Mouse (Mus musculus) small intestine, adult 10 weeks (tissue): ENCODE data around the gene Vmn1r181. TPM values are rescaled to one million over a fixed set of nuclear protein-coding genes. Genes with fewer than 3 reads are reported as not detected.

Experiments used
- polyA plus RNA-seq: library from polyadenylated mRNA; stranded (reverse); fragments of 350-450 nt; fragmentation: Illumina TruSeq; extraction: RNeasy Lipid Tissue Mini Kit (QIAGEN cat#74804); gene quantifications from one replicate; pipeline ENCODE4 v1.2.3, GENCODE M21; 2014; ENCODE audit warnings: low replicate concordance

Gene Vmn1r181
- not detected for polyA plus RNA-seq

DNA sequence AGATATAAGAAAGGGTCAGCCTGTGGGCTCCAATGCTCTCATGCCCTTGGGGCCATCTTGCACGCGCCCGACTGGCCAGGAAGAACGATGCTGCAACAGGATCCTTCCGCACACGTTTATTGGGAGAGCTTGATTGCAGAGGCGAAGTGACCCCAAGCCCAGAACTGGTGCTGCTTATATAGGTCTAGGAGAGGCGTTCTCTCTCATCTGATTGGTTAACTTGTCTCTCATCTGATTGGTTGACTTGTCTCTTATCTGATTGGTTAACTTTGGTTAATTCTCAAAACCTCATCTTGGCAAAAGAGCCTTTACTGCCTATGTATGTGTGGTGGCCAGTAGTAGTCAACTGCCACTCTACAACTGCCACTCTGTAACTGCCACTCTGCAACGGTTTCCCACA is at the start of gene Vmn1r181:
Gene Vmn1r181, plus strand, starts transcription at position 301 of the 400 bp plus-strand sequence.

DNA sequence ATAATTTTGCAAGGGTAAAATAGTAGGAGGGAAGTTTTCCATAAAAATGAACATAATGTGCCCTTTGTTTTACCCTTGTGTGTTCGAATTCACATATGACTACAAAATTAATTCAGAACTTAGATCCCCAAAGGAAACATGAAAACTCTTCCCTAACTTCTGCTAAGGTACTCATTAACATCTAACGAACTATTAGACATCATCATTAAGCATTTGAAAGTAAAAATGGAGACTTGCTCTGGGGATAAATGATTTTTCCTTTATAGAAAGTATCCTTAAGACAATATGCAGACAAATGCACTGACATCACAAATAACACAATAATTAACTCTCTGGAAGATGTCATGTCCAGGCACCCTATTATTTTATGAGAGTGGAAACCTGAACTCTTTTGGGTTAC is 47.7 kb upstream of the Vmn1r181 start, which contains the start of gene Vmn1r179:
Gene Vmn1r179, plus strand, starts transcription at position 301 of the 400 bp plus-strand sequence.

DNA sequence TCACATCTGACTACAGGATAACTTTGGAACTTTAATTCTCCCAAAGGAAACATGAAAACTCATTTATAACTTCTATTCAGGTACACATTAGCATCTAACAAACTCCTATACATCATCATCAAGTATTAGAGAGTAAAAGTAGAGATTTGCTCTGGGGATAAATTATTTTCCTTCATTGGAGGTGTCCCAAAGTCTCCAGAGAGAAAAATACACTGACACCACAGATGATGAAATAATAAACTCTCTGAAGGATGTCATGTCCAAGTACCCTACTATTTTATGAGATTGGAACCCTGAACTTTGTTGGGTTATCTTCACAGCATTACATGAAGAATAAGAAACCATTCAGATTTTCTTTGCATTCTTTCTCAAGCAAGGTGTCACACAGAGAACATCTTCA is 24.1 kb upstream of the Vmn1r181 start, which contains the start of gene Vmn1r180:
Gene Vmn1r180, plus strand, starts transcription at position 301 of the 400 bp plus-strand sequence.

DNA sequence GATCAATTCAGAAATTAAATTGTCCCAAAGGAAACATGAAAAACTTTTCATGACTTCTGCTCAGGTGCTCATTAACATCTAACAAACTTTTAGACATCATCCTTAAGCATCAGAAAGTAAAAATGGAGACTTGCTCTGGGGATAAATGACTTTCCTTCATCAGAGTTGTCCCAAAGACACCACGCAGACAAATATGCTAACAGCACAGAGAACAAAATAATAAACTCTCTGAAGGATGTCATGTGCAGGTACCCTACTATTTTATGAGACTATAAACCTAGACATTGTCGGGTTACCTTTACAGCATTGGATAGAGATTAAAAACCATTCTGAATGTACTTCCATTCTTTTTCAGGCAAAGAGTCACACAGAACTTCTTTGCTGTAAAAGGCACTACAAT is 27.0 kb downstream of the Vmn1r181 start, which contains the start of gene V1rd19:
Gene V1rd19, plus strand, starts transcription at position 301 of the 400 bp plus-strand sequence.

Other genes starting within 250 kb of the Vmn1r181 start
- not detected for gene Vmn1r174, start 222.3 kb upstream of the Vmn1r181 start, polyA plus RNA-seq
- gene Vmn1r175, start 164.0 kb upstream of the Vmn1r181 start, polyA plus RNA-seq, result not detected
- not detected for gene Vmn1r176, start 137.2 kb upstream of the Vmn1r181 start, polyA plus RNA-seq
- gene Vmn1r177, start 108.2 kb upstream of the Vmn1r181 start, polyA plus RNA-seq, result not detected
- gene Vmn1r178, start 82.6 kb upstream of the Vmn1r181 start, polyA plus RNA-seq, result not detected
- gene Vmn1r179, start 47.6 kb upstream of the Vmn1r181 start, polyA plus RNA-seq, result not detected
- gene Vmn1r180, start 24.0 kb upstream of the Vmn1r181 start, polyA plus RNA-seq, result not detected
- not detected for gene V1rd19, start 27.1 kb downstream of the Vmn1r181 start, polyA plus RNA-seq
- not detected for gene Vmn1r183, start 78.6 kb downstream of the Vmn1r181 start, polyA plus RNA-seq
- 7.6 TPM for gene Zfp180, start 107.3 kb downstream of the Vmn1r181 start, polyA plus RNA-seq
- gene Zfp112, start 137.7 kb downstream of the Vmn1r181 start, polyA plus RNA-seq, result 1.0 TPM
- 4.6 TPM for gene Zfp235, start 159.6 kb downstream of the Vmn1r181 start, polyA plus RNA-seq
- 0.11 TPM for gene Zfp114, start 200.4 kb downstream of the Vmn1r181 start, polyA plus RNA-seq
- gene Zfp111, start 236.8 kb downstream of the Vmn1r181 start, polyA plus RNA-seq, result 3.9 TPM